11 mouse cellular contexts compared by ENCODE assay signal in the genomic region with DNA sequence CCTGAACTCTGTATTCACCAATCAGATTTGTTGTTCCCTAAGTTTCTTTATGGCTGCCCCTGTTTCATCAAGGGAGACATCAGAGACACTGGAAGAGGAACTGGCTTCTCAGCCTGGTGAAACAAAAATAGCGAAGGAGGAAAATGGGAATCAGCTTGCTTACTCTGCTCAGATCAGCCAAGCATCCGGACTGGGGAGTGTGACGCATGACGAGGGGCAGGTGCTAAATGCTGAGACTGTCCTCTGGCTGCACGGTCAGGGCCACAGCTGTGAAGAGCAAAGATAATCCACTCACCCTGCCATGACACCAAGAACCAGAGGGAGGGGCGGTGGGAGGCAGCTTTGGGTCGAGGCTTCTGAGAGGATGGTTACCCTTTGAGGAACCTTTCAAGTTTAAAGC.
DNase-seq lines count a peak whose midpoint lies in the region; ATAC-seq lines count a peak whose summit lies in the region.
"Had no signal": no experiment of that assay in that cellular context is flagged by ENCODE, and none has a peak within 500 bp of the region (broad histone marks: within the 10 kb centered on the region; RNA-seq: fewer than 3 reads in every experiment).

No protein-coding gene starts in this region.

- DNase-seq in kidney, adult 11 months: no peak
- peak; percentile 10 to 16 for DNase-seq in spleen, adult 18-20 months
- no peak for DNase-seq in spleen, postnatal 14 days (ENCODE audit: low spot score in 2 of 2)
- DNase-seq in heart, postnatal 14 days: peak; percentile 47 to 62
- no peak for DNase-seq in ovary, postnatal 36 days (ENCODE audit: low spot score)
- DNase-seq in right cerebral cortex, adult 2 months (ENCODE audit: low spot score in 2 of 2): no peak
- DNase-seq in thymus, postnatal 36 days: no peak
- DNase-seq: cerebellum, adult 9-10 months had no signal

- H3K4me1 ChIP-seq in kidney, embryonic 16.5 days (ENCODE audit: insufficient read depth, low read length): peaks cover 21% of the 10 kb centered on the region

- intact Hi-C loops in heart, postnatal 14 days (cut with DNase I): no loop called here

- peak overlapping the region; percentile 47; the same call in 1 of the 2 replicates for H3K27ac ChIP-seq in kidney, embryonic 16.5 days (ENCODE audit: low read length)

- peak; percentile 69 for ATAC-seq in kidney, embryonic 16.5 days (ENCODE audit: low FRiP score, low TSS enrichment)
- ATAC-seq: CD4-positive, CD25-positive, alpha-beta regulatory T cell, adult 4 months; forebrain, embryonic 14.5 days had no signal

- no peaks in the 10 kb centered on the region for H3K36me3 ChIP-seq in kidney, embryonic 16.5 days (ENCODE audit: insufficient read depth, low read length)

- no peaks in the 10 kb centered on the region for H3K9me3 ChIP-seq in kidney, embryonic 16.5 days (ENCODE audit: low read length)

- no peak overlapping the region for H3K4me3 ChIP-seq in kidney, embryonic 16.5 days (ENCODE audit: low read length)

- no peak overlapping the region for H3K4me2 ChIP-seq in kidney, embryonic 16.5 days (replicated peaks; ENCODE audit: low read depth, low read length)

- no peak overlapping the region for H3K9ac ChIP-seq in kidney, embryonic 16.5 days (replicated peaks; ENCODE audit: low read length)

- 19% methylated on average over 7 of the region's 7 CpGs for WGBS in kidney, embryonic 16.5 days

- H3K27me3 ChIP-seq in kidney, embryonic 16.5 days (ENCODE audit: insufficient read depth, low read length): peaks cover 4% of the 10 kb centered on the region; the same call in 1 of the 2 replicates

Comparison
In these comparisons a context has a peak if more than half of its experiments do, and no peak if none do; other contexts are left out.
1. DNase-seq: peak in spleen, adult 18-20 months (2 of 2) and heart, postnatal 14 days (2 of 2); none in kidney, adult 11 months (single experiment), spleen, postnatal 14 days (0 of 2), ovary, postnatal 36 days (single experiment), right cerebral cortex, adult 2 months (0 of 2) and thymus, postnatal 36 days (0 of 2).